In genomic region chr4:71765071-71765470, GRCm38 (mm10) we compare ENCODE assay signal across 13 mouse cellular contexts. TPM values are rescaled to one million over a fixed set of nuclear protein-coding genes. Genes with fewer than 3 reads are reported as not detected.
DNase-seq lines count a peak whose midpoint lies in the region; ATAC-seq and TF ChIP-seq lines count a peak whose summit lies in the region.
"Had no signal": no experiment of that assay in that cellular context is flagged by ENCODE, and none has a peak within 500 bp of the region (broad histone marks: within the 10 kb centered on the region; RNA-seq: fewer than 3 reads in every experiment).

No protein-coding gene starts in this region.

- H3K4me2 ChIP-seq in embryonic facial prominence, embryonic 12.5 days (replicated peaks), result no peak overlapping the region
- no peak overlapping the region for H3K4me2 ChIP-seq in hindbrain, postnatal 0 days (ENCODE audit: low read depth, low read length)
- H3K4me2 ChIP-seq: liver, embryonic 13.5 days; stomach, embryonic 15.5 days had no signal

- intact Hi-C loops in left cerebral cortex, postnatal 4 days (cut with DNase I), result no loop called here

- WGBS in embryonic facial prominence, embryonic 12.5 days, result 37% methylated on average over 3 of the region's 3 CpGs
- 14% methylated on average over 3 of the region's 3 CpGs for WGBS in hindbrain, postnatal 0 days
- WGBS in thymus, adult 2 months, result 88% methylated on average over 3 of the region's 3 CpGs

- H3K27ac ChIP-seq in embryonic facial prominence, embryonic 12.5 days, result no peak overlapping the region
- no peak overlapping the region for H3K27ac ChIP-seq in hindbrain, postnatal 0 days
- no peak overlapping the region for H3K27ac ChIP-seq in thymus, adult 2 months (ENCODE audit: control insufficient read depth, insufficient read depth, low read length)
- H3K27ac ChIP-seq: liver, embryonic 13.5 days; stomach, embryonic 15.5 days had no signal

- no peak overlapping the region for H3K9ac ChIP-seq in embryonic facial prominence, embryonic 12.5 days
- no peak overlapping the region for H3K9ac ChIP-seq in hindbrain, postnatal 0 days (replicated peaks; ENCODE audit: low read length)
- H3K9ac ChIP-seq: liver, embryonic 13.5 days; stomach, embryonic 15.5 days had no signal

- no peak for TF ChIP-seq POLR2A in thymus, adult 2 months (IDR thresholded peaks at IDR 0.05; ENCODE audit: control insufficient read depth, extremely low read depth, insufficient read depth, low read length, poor library complexity)

- H3K27me3 ChIP-seq in embryonic facial prominence, embryonic 12.5 days, result no peaks in the 10 kb centered on the region
- H3K27me3 ChIP-seq in hindbrain, postnatal 0 days (ENCODE audit: insufficient read depth, low read length), result no peaks in the 10 kb centered on the region
- no peaks in the 10 kb centered on the region for H3K27me3 ChIP-seq in thymus, adult 2 months (ENCODE audit: control insufficient read depth, insufficient read depth, low read length)
- H3K27me3 ChIP-seq: liver, embryonic 13.5 days; stomach, embryonic 15.5 days had no signal

- no peak for TF ChIP-seq CTCF in hindbrain, postnatal 0 days (IDR thresholded peaks at IDR 0.05; ENCODE audit: low read depth)
- TF ChIP-seq CTCF in thymus, adult 2 months (IDR thresholded peaks at IDR 0.05; ENCODE audit: borderline replicate concordance, control insufficient read depth, extremely low read depth, insufficient read depth, low read length, poor library complexity), result no peak

- H3K4me3 ChIP-seq in embryonic facial prominence, embryonic 12.5 days, result no peak overlapping the region
- H3K4me3 ChIP-seq in hindbrain, postnatal 0 days (ENCODE audit: low read length), result no peak overlapping the region
- no peak overlapping the region for H3K4me3 ChIP-seq in thymus, adult 2 months (ENCODE audit: control insufficient read depth, insufficient read depth, low read length)
- H3K4me3 ChIP-seq: liver, embryonic 13.5 days; myocyte; stomach, embryonic 15.5 days had no signal

- no peaks in the 10 kb centered on the region for H3K36me3 ChIP-seq in embryonic facial prominence, embryonic 12.5 days
- H3K36me3 ChIP-seq in hindbrain, postnatal 0 days (ENCODE audit: insufficient read depth, low read length), result no peaks in the 10 kb centered on the region
- no peaks in the 10 kb centered on the region for H3K36me3 ChIP-seq in thymus, adult 2 months (ENCODE audit: control insufficient read depth, insufficient read depth, low read length)
- H3K36me3 ChIP-seq: liver, embryonic 13.5 days; stomach, embryonic 15.5 days had no signal

- no peaks in the 10 kb centered on the region for H3K4me1 ChIP-seq in embryonic facial prominence, embryonic 12.5 days
- H3K4me1 ChIP-seq in hindbrain, postnatal 0 days (ENCODE audit: insufficient read depth, low read length), result no peaks in the 10 kb centered on the region
- no peaks in the 10 kb centered on the region for H3K4me1 ChIP-seq in thymus, adult 2 months (replicated peaks; ENCODE audit: control insufficient read depth, insufficient read depth, low read length)
- H3K4me1 ChIP-seq: liver, embryonic 13.5 days; stomach, embryonic 15.5 days had no signal

- peak; percentile 94 for ATAC-seq in embryonic facial prominence, embryonic 12.5 days (ENCODE audit: insufficient number of reproducible peaks, insufficient read depth, low FRiP score, low TSS enrichment)
- ATAC-seq in hindbrain, postnatal 0 days, result peak; percentile 100
- ATAC-seq in erythroid progenitor cell, adult 5-6 weeks (replicated peaks; ENCODE audit: low FRiP score, poor library complexity, severe bottlenecking), result no peak

- peak; percentile 89 for DNase-seq in left cerebral cortex, postnatal 4 days
- no peak for DNase-seq in left cerebral cortex, adult 18-20 months (ENCODE audit: low spot score in 2 of 2)
- DNase-seq in hindbrain, postnatal 0 days (ENCODE audit: low spot score), result peak; percentile 88
- peak; percentile 99 for DNase-seq in retina, postnatal 1 day
- DNase-seq in spleen, postnatal 10 days (ENCODE audit: low spot score in 2 of 2), result no peak
- no peak for DNase-seq in thymus, adult 2 months
- DNase-seq: kidney, postnatal 36 days; liver, embryonic 13.5 days had no signal

- no peaks in the 10 kb centered on the region for H3K9me3 ChIP-seq in embryonic facial prominence, embryonic 12.5 days
- H3K9me3 ChIP-seq in hindbrain, postnatal 0 days (ENCODE audit: low read length), result no peaks in the 10 kb centered on the region
- H3K9me3 ChIP-seq: liver, embryonic 13.5 days; stomach, embryonic 15.5 days had no signal

RNA-seq across cellular contexts. Expression of gene Gm11232, which starts 7.3 kb away (rescaled TPM):
- not detected for total RNA-seq in left cerebral cortex, postnatal 4 days (2021)
- not detected for total RNA-seq in left cerebral cortex, adult 18-20 months (2021)
- 0.09 TPM in 1 of 2 replicates, not detected in the other for polyA plus RNA-seq in embryonic facial prominence, embryonic 12.5 days (2016; fragmentation: Nextera tagmentation; extraction: Ambion mirVana)
- total RNA-seq in hindbrain, postnatal 0 days (2014; rRNA removed), result 0.79 TPM in 1 of 2 replicates, not detected in the other
- polyA plus RNA-seq in hindbrain, postnatal 0 days (2015; fragmentation: Nextera tagmentation; extraction: Ambion mirVana), result not detected in 2 replicates
- total RNA-seq in erythroid progenitor cell, adult 5-6 weeks (2015; ENCODE audit: low replicate concordance), result not detected in 2 replicates
- total RNA-seq in erythroid progenitor cell, adult 5-6 weeks (2017; ENCODE audit: low replicate concordance), result not detected in 2 replicates
- 0.07 TPM in 1 of 2 replicates, not detected in the other for polyA plus RNA-seq in thymus, adult 2 months (2012; rRNA removed)
- polyA plus RNA-seq: heart, embryonic 16.5 days; liver, embryonic 13.5 days; myocyte had no signal

Comparison
In these comparisons a context has a peak if more than half of its experiments do, and no peak if none do; other contexts are left out.
1. DNase-seq: peak in left cerebral cortex, postnatal 4 days (single experiment), hindbrain, postnatal 0 days (single experiment) and retina, postnatal 1 day (single experiment); none in left cerebral cortex, adult 18-20 months (0 of 2), spleen, postnatal 10 days (0 of 2) and thymus, adult 2 months (single experiment).